Mouse (Mus musculus) CH12.LX (cell line): ENCODE measurements around the gene Pak7. TPM values are rescaled to one million over a fixed set of nuclear protein-coding genes. Genes with fewer than 3 reads are reported as not detected.

ENCODE experiments used
- DNase-seq: peaks from one replicate; pipeline ENCODE4 v3.0.0-alpha.2; 2013; ENCODE audit errors: extremely low read depth
- H3K27ac ChIP-seq: 2 replicates; pipeline ENCODE4 v1.5.1; 2012; ENCODE audit warnings: low read depth, mild to moderate bottlenecking, control low read depth, moderate library complexity; ENCODE audit not compliant: insufficient read depth
- H3K27me3 ChIP-seq: replicated peaks from 2 replicates; pipeline ENCODE3; 2012; ENCODE audit warnings: inconsistent platforms
- H3K36me3 ChIP-seq, 2 experiments: replicated peaks in 1 of 2; 2 replicates each; pipeline versions ENCODE3 to v1.6.1; 2012; ENCODE audit warnings: inconsistent platforms in 1 of 2, low read length in 1 of 2, mild to moderate bottlenecking in 1 of 2, mixed read lengths in 1 of 2, moderate library complexity in 1 of 2; ENCODE audit not compliant: control insufficient read depth in 1 of 2, insufficient read depth in 1 of 2
- H3K4me1 ChIP-seq, 2 experiments: 2 replicates each; pipeline ENCODE4 v1.6.1; 2012; ENCODE audit warnings: inconsistent platforms in 1 of 2, moderate library complexity in 1 of 2; ENCODE audit not compliant: insufficient read depth in 2 of 2, control insufficient read depth in 1 of 2
- H3K4me2 ChIP-seq: 2 replicates; pipeline ENCODE4 v1.6.1; 2012; ENCODE audit warnings: low read depth, mild to moderate bottlenecking, control low read depth; ENCODE audit not compliant: poor library complexity, insufficient read depth, severe bottlenecking
- H3K4me3 ChIP-seq, 3 experiments: fragments of 150-350 bp in 1 of 3; sonication (generic) in 1 of 3; replicated peaks in 1 of 3; 2 replicates each; pipeline versions ENCODE3 to v1.5.1; 2011 to 2012; ENCODE audit warnings: low read depth in 2 of 3, low read length in 2 of 3, mild to moderate bottlenecking in 2 of 3, moderate library complexity in 2 of 3, control low read depth in 1 of 3, improper control_type of control experiment in 1 of 3, inconsistent platforms in 1 of 3, mixed read lengths in 1 of 3; ENCODE audit not compliant: poor library complexity in 1 of 3
- H3K79me2 ChIP-seq: replicated peaks from 2 replicates; pipeline ENCODE4 v1.6.1; 2012; ENCODE audit warnings: mild to moderate bottlenecking, moderate library complexity; ENCODE audit not compliant: control insufficient read depth, poor library complexity, insufficient read depth, severe bottlenecking; ENCODE audit errors: extremely low read depth
- H3K9ac ChIP-seq: 2 replicates; pipeline ENCODE4 v1.6.1; 2012; ENCODE audit warnings: low read depth, mild to moderate bottlenecking, control low read depth, moderate library complexity; ENCODE audit not compliant: insufficient read depth
- H3K9me3 ChIP-seq: replicated peaks from 2 replicates; pipeline ENCODE3; 2012; ENCODE audit warnings: low read length, inconsistent platforms, mixed read lengths
- CHD1 ChIP-seq: IDR thresholded peaks from 2 replicates; pipeline ENCODE4 v1.6.1; 2012; ENCODE audit warnings: low read depth, low read length, improper control_type of control experiment, inconsistent platforms
- EP300 ChIP-seq: IDR thresholded peaks from 2 replicates; pipeline ENCODE4 v1.6.1; 2011; ENCODE audit warnings: low read length, improper control_type of control experiment
- ETS1 ChIP-seq: conservative IDR thresholded peaks from 2 replicates; pipeline ENCODE4 v1.6.1; 2012; ENCODE audit warnings: low read depth, mild to moderate bottlenecking, inconsistent platforms, low read length, improper control_type of control experiment, moderate library complexity
- HCFC1 ChIP-seq: IDR thresholded peaks from 2 replicates; pipeline ENCODE4 v1.6.1; 2012; ENCODE audit warnings: low read depth, mild to moderate bottlenecking, inconsistent platforms, low read length, improper control_type of control experiment
- IRF4 ChIP-seq: IDR thresholded peaks from 2 replicates; pipeline ENCODE4 v1.6.1; 2014; ENCODE audit warnings: low read depth, mild to moderate bottlenecking, inconsistent platforms, low read length, improper control_type of control experiment
- JUN ChIP-seq: IDR thresholded peaks from 2 replicates; pipeline ENCODE4 v1.6.1; 2011; ENCODE audit warnings: low read depth, mild to moderate bottlenecking, low read length, improper control_type of control experiment, moderate library complexity; ENCODE audit not compliant: insufficient read depth
- JUND ChIP-seq: conservative IDR thresholded peaks from 2 replicates; pipeline ENCODE4 v1.6.1; 2011; ENCODE audit warnings: low read depth, low read length, improper control_type of control experiment
- MAX ChIP-seq: IDR thresholded peaks from 2 replicates; pipeline ENCODE4 v1.6.1; 2011; ENCODE audit warnings: low read length, improper control_type of control experiment
- MAZ ChIP-seq: IDR thresholded peaks from 2 replicates; pipeline ENCODE4 v1.6.1; 2012; ENCODE audit warnings: low read depth, mild to moderate bottlenecking, inconsistent platforms, low read length, improper control_type of control experiment, moderate library complexity
- NELFE ChIP-seq: IDR thresholded peaks from 2 replicates; pipeline ENCODE4 v1.6.1; 2011; ENCODE audit warnings: low read depth, low read length, improper control_type of control experiment
- POLR2A ChIP-seq: IDR thresholded peaks from 2 replicates; pipeline ENCODE4 v1.6.1; 2011; ENCODE audit warnings: low read depth, mild to moderate bottlenecking, improper control_type of control experiment, low read length
- TBP ChIP-seq: conservative IDR thresholded peaks from 2 replicates; pipeline ENCODE4 v1.6.1; 2011; ENCODE audit warnings: low read depth, low read length, improper control_type of control experiment
- TCF12 ChIP-seq: IDR thresholded peaks from 2 replicates; pipeline ENCODE4 v1.6.1; 2014; ENCODE audit warnings: low read depth, mild to moderate bottlenecking, inconsistent platforms, low read length, improper control_type of control experiment
- USF1 ChIP-seq: IDR thresholded peaks from 2 replicates; pipeline ENCODE4 v1.6.1; 2014; ENCODE audit warnings: low read depth, mild to moderate bottlenecking, inconsistent platforms, low read length, improper control_type of control experiment
- USF2 ChIP-seq: conservative IDR thresholded peaks from 2 replicates; pipeline ENCODE4 v1.6.1; 2011; ENCODE audit warnings: low read depth, low read length, improper control_type of control experiment
- ZC3H11A ChIP-seq: IDR thresholded peaks from 2 replicates; pipeline ENCODE4 v1.6.1; 2012; ENCODE audit warnings: low read depth, mild to moderate bottlenecking, inconsistent platforms, low read length, improper control_type of control experiment
- ZKSCAN1 ChIP-seq: IDR thresholded peaks from 2 replicates; pipeline ENCODE4 v1.6.1; 2012; ENCODE audit warnings: low read depth, inconsistent platforms, low read length, improper control_type of control experiment, borderline replicate concordance
- ZNF384 ChIP-seq: IDR thresholded peaks from 2 replicates; pipeline ENCODE4 v1.6.1; 2012; ENCODE audit warnings: low read depth, low read length, improper control_type of control experiment, inconsistent platforms
- dilution Hi-C: fragments of 300-500 bp; cut with MboI; formaldehyde crosslinking; loops from 2 replicates; pipeline ENCODE4 v1.14.3; 2020; ENCODE audit warnings: low sequenced_read_pairs; ENCODE audit not compliant: extremely low pct_unique_long_range_greater_than_20kb, extremely low pct_ligation_motif_present
- in situ Hi-C: fragments of 300-500 bp; cut with MboI; formaldehyde crosslinking; loops from 3 replicates; pipeline ENCODE4 v1.14.3; 2019; ENCODE audit warnings: low sequenced_read_pairs, low pct_ligation_motif_present, low pct_unique_long_range_greater_than_20kb, mixed read lengths
- polyA plus RNA-seq: library from polyadenylated mRNA; unstranded; fragments of >175 nt; gene quantifications from 2 replicates; pipeline ENCODE4 v1.2.1, GENCODE M21; 2012; ENCODE audit warnings: low read depth; ENCODE audit not compliant: insufficient read length
- total RNA-seq, 2 experiments: library from RNA; depleted of rRNA; stranded (reverse); fragments of 300-350 nt in 1 of 2; fragments of >200 nt in 1 of 2; gene quantifications; 2 replicates each; pipeline ENCODE4 v1.2.3; 2012 to 2014

Gene Pak7
- total and polyA plus RNA-seq, 3 experiments = not detected

- DNase-seq = no peak
- H3K4me1 ChIP-seq = no peaks in the 10 kb centered on the region
- no peak overlapping the region for H3K27ac ChIP-seq
- TF ChIP-seq HCFC1 = no peak
- TF ChIP-seq ETS1 = no peak
- no peak for TF ChIP-seq TBP
- no peak for TF ChIP-seq ZKSCAN1
- no peak for TF ChIP-seq ZC3H11A
- TF ChIP-seq MAZ = no peak
- no peak for TF ChIP-seq ZNF384
- no peak for TF ChIP-seq EP300
- dilution Hi-C loops = no loop called here
- H3K4me2 ChIP-seq = no peak overlapping the region
- H3K4me3 ChIP-seq = no peak overlapping the region
- H3K27me3 ChIP-seq = no peaks in the 10 kb centered on the region
- no peak overlapping the region for H3K9ac ChIP-seq
- H3K36me3 ChIP-seq = no peaks in the 10 kb centered on the region
- no peaks in the 10 kb centered on the region for H3K79me2 ChIP-seq
- in situ Hi-C loops = no loop called here
- peaks cover 2% of the 10 kb centered on the region for H3K9me3 ChIP-seq
Measured at GRCm38 (mm10) chr2:136419543-136419942, 31.8 kb upstream of the Pak7 start.

DNA sequence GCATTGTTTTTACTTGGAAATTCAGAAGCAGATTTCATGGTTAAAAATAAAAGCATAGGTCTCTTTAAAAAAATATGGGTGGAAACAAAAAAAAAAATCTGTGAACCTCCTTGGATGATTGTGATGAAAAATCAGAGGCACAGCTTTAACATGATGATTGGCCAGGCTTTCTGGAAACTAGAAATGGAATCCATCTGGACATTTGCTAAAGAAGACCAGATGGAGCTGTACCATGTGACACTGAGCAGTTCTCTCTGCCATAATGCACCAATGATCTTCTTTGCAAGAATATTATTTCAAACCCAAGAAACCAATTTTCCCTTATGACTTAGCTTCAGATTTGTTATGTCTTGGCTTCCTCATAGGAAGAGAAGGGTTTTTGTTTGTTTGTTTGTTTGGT is 28.6 kb upstream of the Pak7 start:
- no peaks in the 10 kb centered on the region for H3K36me3 ChIP-seq
- no peak overlapping the region for H3K4me2 ChIP-seq
- no peak for TF ChIP-seq JUND
- no peak for TF ChIP-seq JUN
- TF ChIP-seq CHD1 = no peak
- no peak for TF ChIP-seq IRF4
- TF ChIP-seq USF1 = no peak
- no peak for TF ChIP-seq USF2
- TF ChIP-seq EP300 = no peak
- TF ChIP-seq POLR2A = no peak
- no peak for TF ChIP-seq TBP
- TF ChIP-seq TCF12 = no peak
- no peak for TF ChIP-seq MAX
- TF ChIP-seq ZNF384 = no peak
- no peak for TF ChIP-seq NELFE
- no peak overlapping the region for H3K4me3 ChIP-seq
- H3K27ac ChIP-seq = no peak overlapping the region
- in situ Hi-C loops (no loop called here), dilution Hi-C loops (no loop called here)
- no peaks in the 10 kb centered on the region for H3K4me1 ChIP-seq
- DNase-seq = no peak
- peaks cover 19% of the 10 kb centered on the region for H3K9me3 ChIP-seq
- H3K27me3 ChIP-seq = no peaks in the 10 kb centered on the region
- no peak overlapping the region for H3K9ac ChIP-seq
- no peaks in the 10 kb centered on the region for H3K79me2 ChIP-seq
